In genomic region chr17:49539204-49539603, GRCm38 (mm10) we compare ENCODE assay signal across 8 mouse cellular contexts. TPM values are rescaled to one million over a fixed set of nuclear protein-coding genes. Genes with fewer than 3 reads are reported as not detected.
DNase-seq lines count a peak whose midpoint lies in the region; ATAC-seq lines count a peak whose summit lies in the region.

No protein-coding gene starts in this region.

- H3K27me3 ChIP-seq in heart, embryonic 15.5 days: no peaks in the 10 kb centered on the region
- H3K27me3 ChIP-seq in forebrain, embryonic 12.5 days: 0 out of 2 replicates have a peak, but pooled peaks cover 4% of the 10 kb centered on the region
- H3K27me3 ChIP-seq in limb, embryonic 12.5 days: no peaks in the 10 kb centered on the region
- no peaks in the 10 kb centered on the region for H3K27me3 ChIP-seq in neural tube, embryonic 15.5 days (replicated peaks)

- peak overlapping the region; percentile 18; the same call in 1 of the 2 replicates for H3K27ac ChIP-seq in heart, embryonic 15.5 days
- peak overlapping the region; percentile 42; the same call in 1 of the 2 replicates for H3K27ac ChIP-seq in forebrain, embryonic 12.5 days
- 0 out of 2 replicates have a peak overlapping the region, but pooled peaks have one; percentile 23 for H3K27ac ChIP-seq in limb, embryonic 12.5 days
- no peak overlapping the region; the same call in 1 of the 2 replicates for H3K27ac ChIP-seq in neural tube, embryonic 15.5 days (replicated peaks)

- ATAC-seq in heart, embryonic 15.5 days (replicated peaks; ENCODE audit: insufficient number of reproducible peaks, insufficient read depth, low FRiP score, low read depth): peak; percentile 39; the same call in 1 of the 2 replicates
- ATAC-seq in forebrain, embryonic 12.5 days (ENCODE audit: low FRiP score): peak; percentile 88
- ATAC-seq in limb, embryonic 12.5 days (ENCODE audit: insufficient number of reproducible peaks, insufficient read depth, low FRiP score, low TSS enrichment, low read depth): no peak
- peak; percentile 82 for ATAC-seq in neural tube, embryonic 15.5 days (ENCODE audit: low FRiP score)
- ATAC-seq in inflammation-experienced regulatory T-cells, adult 6 months: no peak

- H3K4me3 ChIP-seq in heart, embryonic 15.5 days: no peak overlapping the region
- no peak overlapping the region for H3K4me3 ChIP-seq in forebrain, embryonic 12.5 days (replicated peaks)
- H3K4me3 ChIP-seq in limb, embryonic 12.5 days (replicated peaks): no peak overlapping the region
- H3K4me3 ChIP-seq in neural tube, embryonic 15.5 days (replicated peaks): no peak overlapping the region

- no peaks in the 10 kb centered on the region for H3K36me3 ChIP-seq in heart, embryonic 15.5 days
- no peaks in the 10 kb centered on the region for H3K36me3 ChIP-seq in forebrain, embryonic 12.5 days (replicated peaks)
- H3K36me3 ChIP-seq in limb, embryonic 12.5 days: peaks cover 8% of the 10 kb centered on the region; the same call in 1 of the 2 replicates
- no peaks in the 10 kb centered on the region for H3K36me3 ChIP-seq in neural tube, embryonic 15.5 days

- H3K9ac ChIP-seq in heart, embryonic 15.5 days: no peak overlapping the region
- H3K9ac ChIP-seq in forebrain, embryonic 12.5 days: no peak overlapping the region
- no peak overlapping the region for H3K9ac ChIP-seq in limb, embryonic 12.5 days (replicated peaks)
- no peak overlapping the region for H3K9ac ChIP-seq in neural tube, embryonic 15.5 days (replicated peaks)

- 50% methylated on average over 8 of the region's 8 CpGs for WGBS in heart, embryonic 15.5 days
- 4% methylated on average over 8 of the region's 8 CpGs for WGBS in forebrain, embryonic 12.5 days
- WGBS in limb, embryonic 12.5 days: 66% methylated on average over 8 of the region's 8 CpGs
- 13% methylated on average over 8 of the region's 8 CpGs for WGBS in neural tube, embryonic 15.5 days

- no peaks in the 10 kb centered on the region for H3K9me3 ChIP-seq in heart, embryonic 15.5 days (replicated peaks)
- no peaks in the 10 kb centered on the region for H3K9me3 ChIP-seq in forebrain, embryonic 12.5 days
- no peaks in the 10 kb centered on the region for H3K9me3 ChIP-seq in limb, embryonic 12.5 days
- no peaks in the 10 kb centered on the region for H3K9me3 ChIP-seq in neural tube, embryonic 15.5 days (replicated peaks)

- intact Hi-C loops in heart, postnatal 36 days (cut with DNase I): no loop called here

- H3K4me2 ChIP-seq in heart, embryonic 15.5 days: no peak overlapping the region
- no peak overlapping the region for H3K4me2 ChIP-seq in forebrain, embryonic 12.5 days
- H3K4me2 ChIP-seq in limb, embryonic 12.5 days: no peak overlapping the region
- no peak overlapping the region for H3K4me2 ChIP-seq in neural tube, embryonic 15.5 days

- DNase-seq in heart, postnatal 36 days: no peak
- peak; percentile 75 for DNase-seq in kidney, adult 9 months
- DNase-seq in c-Kit-positive CD71-positive TER-119-positive erythroid progenitor cells, embryonic 14.5 days (ENCODE audit: low spot score): no peak

- H3K4me1 ChIP-seq in heart, embryonic 15.5 days (replicated peaks): peaks cover 13% of the 10 kb centered on the region
- peaks cover 38% of the 10 kb centered on the region for H3K4me1 ChIP-seq in forebrain, embryonic 12.5 days
- H3K4me1 ChIP-seq in limb, embryonic 12.5 days (replicated peaks): peaks cover 27% of the 10 kb centered on the region
- peaks cover 21% of the 10 kb centered on the region; the same call in 1 of the 2 replicates for H3K4me1 ChIP-seq in neural tube, embryonic 15.5 days

RNA-seq across cellular contexts. Expression of gene Daam2, which starts 24.9 kb away (rescaled TPM):
- 3.9 and 5.3 TPM in 2 replicates for polyA plus RNA-seq in heart, embryonic 15.5 days (2015; fragmentation: Nextera tagmentation; extraction: Ambion mirVana)
- 1 to 10 TPM; 7.6 to 7.8 TPM for total RNA-seq in heart, postnatal 36 days (2021)
- 1.5 and 2.0 TPM in 2 replicates for polyA plus RNA-seq in forebrain, embryonic 12.5 days (2016; fragmentation: Nextera tagmentation; extraction: Ambion mirVana)
- polyA plus RNA-seq in limb, embryonic 12.5 days (2016; fragmentation: Nextera tagmentation; extraction: Ambion mirVana): 10.7 and 11.1 TPM in 2 replicates
- 4.0 and 4.8 TPM in 2 replicates for polyA plus RNA-seq in neural tube, embryonic 15.5 days (2015; fragmentation: Nextera tagmentation; extraction: Ambion mirVana)
- not detected for polyA plus RNA-seq in inflammation-experienced regulatory T-cells, adult 6 months (2017; shearing (Covaris generic))

Comparison
In these comparisons a context has a peak if more than half of its experiments do, and no peak if none do; other contexts are left out.
1. ATAC-seq: peak in heart, embryonic 15.5 days (single experiment), forebrain, embryonic 12.5 days (single experiment) and neural tube, embryonic 15.5 days (single experiment); none in limb, embryonic 12.5 days (single experiment) and inflammation-experienced regulatory T-cells, adult 6 months (single experiment).